Mouse (Mus musculus): ENCODE results near the gene Ifnar2. TPM values are rescaled to one million over a fixed set of nuclear protein-coding genes. Genes with fewer than 3 reads are reported as not detected.
A peak's percentile ranks its signal among the peaks of the same experiment; 100 is the strongest.

Ifnar2 gene
- polyA plus RNA-seq, 1 experiment, result 96.3 TPM

- WGBS, result 56% methylated on average over 4 of the region's 4 CpGs
- DNase-seq, result no peak
- peaks cover 32% of the 10 kb centered on the region for H3K4me1 ChIP-seq (ENCODE audit: control insufficient read depth, insufficient read depth, low read length)
- TF ChIP-seq POLR2A (IDR thresholded peaks at IDR 0.05; ENCODE audit: borderline replicate concordance, extremely low read depth, low read depth, low read length), result no peak
- TF ChIP-seq CTCF (IDR thresholded peaks at IDR 0.05; ENCODE audit: insufficient read depth, low read length), result no peak
- H3K4me3 ChIP-seq (replicated peaks; ENCODE audit: extremely low read depth, low read depth, low read length), result no peak overlapping the region
Observed at GRCm38 (mm10) chr16:91384221-91384620, 11.6 kb downstream of the Ifnar2 start.

- WGBS, result 30% methylated on average over 10 of the region's 10 CpGs
- Histone ChIP-seq H3K4me3 (replicated peaks; ENCODE audit: extremely low read depth, low read depth, low read length) (no peak overlapping the region), H3K4me1 (ENCODE audit: control insufficient read depth, insufficient read depth, low read length) (peaks cover 21% of the 10 kb centered on the region)
- peak; percentile 79; the same call in 1 of the 2 replicates for TF ChIP-seq POLR2A (IDR thresholded peaks at IDR 0.05; ENCODE audit: borderline replicate concordance, extremely low read depth, low read depth, low read length)
- no peak for TF ChIP-seq CTCF (IDR thresholded peaks at IDR 0.05; ENCODE audit: insufficient read depth, low read length)
- DNase-seq, result peak; percentile 37
Observed at GRCm38 (mm10) chr16:91385621-91386020, 13.0 kb downstream of the Ifnar2 start.

GRCm38 (mm10) chr16:91386419-91387120 is 14.0 kb downstream of the Ifnar2 start:
- no peak overlapping the region for H3K4me3 ChIP-seq (replicated peaks; ENCODE audit: extremely low read depth, low read depth, low read length)
- no peak for DNase-seq
- peaks cover 18% of the 10 kb centered on the region for H3K4me1 ChIP-seq (ENCODE audit: control insufficient read depth, insufficient read depth, low read length)
- 75% methylated on average over 10 of the region's 10 CpGs for WGBS
- TF ChIP-seq POLR2A (IDR thresholded peaks at IDR 0.05; ENCODE audit: borderline replicate concordance, extremely low read depth, low read depth, low read length), result no peak
- no peak for TF ChIP-seq CTCF (IDR thresholded peaks at IDR 0.05; ENCODE audit: insufficient read depth, low read length)

- DNase-seq, result no peak
- no peak overlapping the region for H3K4me3 ChIP-seq (replicated peaks; ENCODE audit: extremely low read depth, low read depth, low read length)
- H3K4me1 ChIP-seq (ENCODE audit: control insufficient read depth, insufficient read depth, low read length), result peaks cover 15% of the 10 kb centered on the region
- 86% methylated on average over 3 of the region's 3 CpGs for WGBS
- TF ChIP-seq CTCF (IDR thresholded peaks at IDR 0.05; ENCODE audit: insufficient read depth, low read length), result no peak
- no peak for TF ChIP-seq POLR2A (IDR thresholded peaks at IDR 0.05; ENCODE audit: borderline replicate concordance, extremely low read depth, low read depth, low read length)
Observed at GRCm38 (mm10) chr16:91387121-91387486, 14.5 kb downstream of the Ifnar2 start.

- peaks cover 7% of the 10 kb centered on the region for H3K4me1 ChIP-seq (ENCODE audit: control insufficient read depth, insufficient read depth, low read length)
- 91% methylated on average over 4 of the region's 4 CpGs for WGBS
- peak; percentile 64 for TF ChIP-seq CTCF (IDR thresholded peaks at IDR 0.05; ENCODE audit: insufficient read depth, low read length)
- TF ChIP-seq POLR2A (IDR thresholded peaks at IDR 0.05; ENCODE audit: borderline replicate concordance, extremely low read depth, low read depth, low read length), result no peak
- no peak for DNase-seq
- no peak overlapping the region for H3K4me3 ChIP-seq (replicated peaks; ENCODE audit: extremely low read depth, low read depth, low read length)
Observed at GRCm38 (mm10) chr16:91390100-91390499, 17.5 kb downstream of the Ifnar2 start.

GRCm38 (mm10) chr16:91391421-91391820 is 18.8 kb downstream of the Ifnar2 start, which contains the start of gene Gm21970:
Gm21970 (plus strand) TSS chr16:91391721.
- peaks cover 1% of the 10 kb centered on the region; the same call in 1 of the 2 replicates for H3K4me1 ChIP-seq (ENCODE audit: control insufficient read depth, insufficient read depth, low read length)
- no peak within 1 kb of the TSS for H3K4me3 ChIP-seq (replicated peaks; ENCODE audit: extremely low read depth, low read depth, low read length)
- DNase-seq, result no peak
- no peak for TF ChIP-seq POLR2A (IDR thresholded peaks at IDR 0.05; ENCODE audit: borderline replicate concordance, extremely low read depth, low read depth, low read length)
- TF ChIP-seq CTCF (IDR thresholded peaks at IDR 0.05; ENCODE audit: insufficient read depth, low read length), result no peak
- WGBS, result 73% methylated on average over 5 of the region's 5 CpGs

- Histone ChIP-seq H3K4me3 (replicated peaks; ENCODE audit: extremely low read depth, low read depth, low read length) (no peak overlapping the region), H3K4me1 (ENCODE audit: control insufficient read depth, insufficient read depth, low read length) (no peaks in the 10 kb centered on the region; the same call in 1 of the 2 replicates)
- 39% methylated on average over 4 of the region's 4 CpGs for WGBS
- no peak for TF ChIP-seq POLR2A (IDR thresholded peaks at IDR 0.05; ENCODE audit: borderline replicate concordance, extremely low read depth, low read depth, low read length)
- TF ChIP-seq CTCF (IDR thresholded peaks at IDR 0.05; ENCODE audit: insufficient read depth, low read length), result no peak
- no peak for DNase-seq
Observed at GRCm38 (mm10) chr16:91394826-91395410, 22.3 kb downstream of the Ifnar2 start.

- TF ChIP-seq CTCF (IDR thresholded peaks at IDR 0.05; ENCODE audit: insufficient read depth, low read length) (no peak), POLR2A (IDR thresholded peaks at IDR 0.05; ENCODE audit: borderline replicate concordance, extremely low read depth, low read depth, low read length) (no peak)
Observed at GRCm38 (mm10) chr16:91395633-91396392, 23.2 kb downstream of the Ifnar2 start.

GRCm38 (mm10) chr16:91396844-91397537 is 24.4 kb downstream of the Ifnar2 start:
- no peak for DNase-seq
- no peaks in the 10 kb centered on the region; the same call in 1 of the 2 replicates for H3K4me1 ChIP-seq (ENCODE audit: control insufficient read depth, insufficient read depth, low read length)
- no peak overlapping the region for H3K4me3 ChIP-seq (replicated peaks; ENCODE audit: extremely low read depth, low read depth, low read length)
- WGBS, result 73% methylated on average over 10 of the region's 10 CpGs
- TF ChIP-seq POLR2A (IDR thresholded peaks at IDR 0.05; ENCODE audit: borderline replicate concordance, extremely low read depth, low read depth, low read length) (no peak), CTCF (IDR thresholded peaks at IDR 0.05; ENCODE audit: insufficient read depth, low read length) (no peak)

More at GRCm38 (mm10) chr16:91395633-91396392, 23.2 kb downstream of the Ifnar2 start:
- H3K4me3 ChIP-seq (replicated peaks; ENCODE audit: extremely low read depth, low read depth, low read length), result no peak overlapping the region
- DNase-seq, result no peak
- 81% methylated on average over 8 of the region's 8 CpGs for WGBS
- no peaks in the 10 kb centered on the region; the same call in 1 of the 2 replicates for H3K4me1 ChIP-seq (ENCODE audit: control insufficient read depth, insufficient read depth, low read length)

All from lung, adult 2 months (tissue).